Mouse (Mus musculus) CD4-positive, CD25-positive, alpha-beta regulatory T cell, adult 2 months (primary cell): ENCODE results near the gene Tbc1d10a.

Experiments used
- DNase-seq: peaks from one replicate; pipeline ENCODE4 v3.0.0-alpha.2; 2012; ENCODE audit warnings: low read depth, low spot score

Gene Tbc1d10a

DNA sequence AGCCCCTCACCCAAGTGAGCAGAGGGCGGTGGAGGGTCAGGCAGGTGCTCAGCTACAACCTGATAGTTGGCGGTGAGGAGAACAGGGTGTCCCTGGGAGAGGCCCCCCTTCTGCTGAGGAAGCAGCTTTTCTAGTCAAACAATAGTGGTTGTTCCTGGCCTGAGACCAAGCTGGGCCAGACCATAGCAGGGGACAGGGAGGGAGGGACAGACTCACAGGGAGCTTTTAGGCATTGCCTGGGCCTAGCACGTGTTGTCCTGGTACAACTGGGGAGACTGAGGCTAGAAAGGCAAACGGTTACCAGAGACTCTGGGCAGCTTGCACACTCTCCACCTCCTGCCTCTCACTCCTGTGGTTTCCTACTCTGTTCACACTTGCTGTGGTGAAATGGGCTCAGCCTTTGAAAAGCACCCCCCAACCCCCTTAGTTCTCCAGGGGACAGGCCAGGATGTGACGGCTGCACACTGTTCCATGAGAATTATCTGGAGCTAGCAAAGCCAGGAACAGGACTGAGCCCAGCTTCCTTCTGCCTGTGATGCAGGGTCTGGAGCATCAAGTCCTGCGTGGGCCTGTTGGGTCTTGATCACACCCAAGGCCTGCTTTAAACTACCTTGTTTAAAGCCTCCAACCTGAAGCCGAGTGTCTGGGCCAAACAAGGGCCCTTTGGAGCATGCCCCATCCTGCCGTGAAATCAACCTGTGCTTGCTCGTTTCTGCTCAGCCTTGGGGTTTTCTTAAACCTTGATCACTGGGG lies 29.8 kb downstream of the Tbc1d10a start:
- no peak for DNase-seq

DNA sequence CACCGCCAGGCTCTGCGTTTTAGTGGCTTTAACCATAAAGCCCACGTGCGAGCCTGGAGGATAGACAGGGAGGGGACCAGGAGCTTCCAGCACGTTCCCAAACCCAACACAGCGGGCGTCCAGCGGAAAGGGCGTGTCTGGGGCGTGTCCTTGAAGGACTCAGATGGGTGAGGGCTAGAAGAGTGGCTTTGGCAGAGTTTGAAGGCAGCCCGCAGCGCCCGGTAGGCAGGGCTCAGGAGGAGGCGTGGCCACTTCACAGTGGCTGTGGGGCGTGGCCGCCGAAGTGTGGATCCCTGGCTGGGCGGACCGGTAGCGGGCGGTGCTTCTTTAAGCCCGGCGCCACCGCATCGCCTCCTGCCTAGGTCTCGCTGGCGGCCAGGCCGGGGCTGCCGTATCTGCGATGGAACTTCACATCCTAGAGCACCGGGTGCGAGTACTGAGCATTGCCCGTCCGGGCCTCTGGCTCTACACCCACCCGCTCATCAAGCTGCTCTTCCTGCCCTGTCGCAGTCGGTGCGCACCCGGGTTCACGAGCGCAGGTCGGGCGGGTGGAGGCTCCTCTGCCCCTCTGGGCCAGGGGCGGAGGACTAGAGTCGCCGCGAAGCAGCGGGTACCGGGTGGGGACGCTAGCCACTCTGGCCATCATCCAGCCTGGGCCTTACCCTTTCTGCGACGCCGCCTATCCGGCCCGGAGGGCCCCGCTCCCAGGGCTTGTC lies 31.5 kb downstream of the Tbc1d10a start, which contains the start of gene Castor1:
TSS of gene Castor1 (plus strand) at position 312 of the 716 bp plus-strand sequence.
- peak; percentile 94 for DNase-seq

DNA sequence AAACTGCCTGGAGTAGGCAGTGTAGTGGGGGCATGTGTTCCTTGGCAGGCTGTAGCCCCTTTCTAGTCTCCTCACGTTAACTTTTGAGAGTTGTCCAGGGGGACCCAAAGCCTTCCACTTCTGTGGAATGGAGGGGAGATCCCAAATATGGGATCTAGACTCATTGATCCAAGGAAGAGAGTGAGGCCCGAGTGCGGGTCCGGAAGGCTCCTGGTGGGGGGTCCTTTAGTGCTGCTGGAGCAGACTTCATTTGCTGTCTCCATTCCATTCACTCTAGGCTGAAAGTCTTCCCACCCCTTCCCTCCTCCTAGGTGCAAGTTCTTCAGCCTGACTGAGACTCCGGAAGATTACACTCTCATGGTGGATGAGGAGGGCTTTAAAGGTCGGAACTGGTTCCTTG lies 32.0 kb downstream of the Tbc1d10a start:
- no peak for DNase-seq

DNA sequence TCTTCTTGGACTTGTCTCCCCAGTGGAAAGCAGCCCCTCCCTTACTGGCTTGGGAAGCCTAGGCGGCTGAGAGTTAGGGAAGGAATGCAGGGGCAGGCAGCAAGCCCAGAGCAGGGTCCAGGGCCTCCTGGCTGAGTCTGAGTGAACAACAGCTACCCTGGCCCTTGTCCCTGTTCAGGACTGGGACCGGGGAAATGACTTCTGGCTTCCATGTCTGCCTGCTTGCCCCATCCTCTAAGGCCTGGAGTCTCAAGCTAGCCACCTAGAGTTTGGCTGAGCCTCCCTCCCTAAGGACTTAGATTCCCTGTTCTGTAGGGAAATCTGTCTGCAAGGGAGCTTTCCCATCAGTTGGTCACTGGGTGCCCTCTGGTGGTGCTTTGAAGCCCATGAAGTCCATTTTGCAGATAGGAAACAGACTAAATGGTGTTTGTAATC lies 32.7 kb downstream of the Tbc1d10a start:
- peak; percentile 78 for DNase-seq

DNA sequence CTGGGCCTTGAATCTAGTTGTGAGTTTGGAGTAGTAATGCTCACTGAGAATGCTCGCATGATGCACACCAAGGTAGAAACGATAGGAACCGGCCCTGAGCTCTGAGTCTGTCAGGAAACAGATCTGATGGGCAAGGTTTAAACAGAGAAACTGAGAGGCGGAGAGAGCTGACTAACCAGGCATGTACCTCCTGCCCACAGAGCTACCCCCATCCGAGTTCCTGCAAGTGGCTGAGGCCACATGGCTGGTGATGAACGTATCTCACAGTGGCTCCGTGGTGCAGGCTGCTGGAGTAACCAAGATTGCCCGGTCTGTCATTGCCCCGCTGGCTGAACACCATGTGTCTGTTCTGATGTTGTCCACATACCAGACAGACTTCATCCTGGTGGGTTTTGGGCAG lies 33.3 kb downstream of the Tbc1d10a start:
- DNase-seq, result peak; percentile 33

DNA sequence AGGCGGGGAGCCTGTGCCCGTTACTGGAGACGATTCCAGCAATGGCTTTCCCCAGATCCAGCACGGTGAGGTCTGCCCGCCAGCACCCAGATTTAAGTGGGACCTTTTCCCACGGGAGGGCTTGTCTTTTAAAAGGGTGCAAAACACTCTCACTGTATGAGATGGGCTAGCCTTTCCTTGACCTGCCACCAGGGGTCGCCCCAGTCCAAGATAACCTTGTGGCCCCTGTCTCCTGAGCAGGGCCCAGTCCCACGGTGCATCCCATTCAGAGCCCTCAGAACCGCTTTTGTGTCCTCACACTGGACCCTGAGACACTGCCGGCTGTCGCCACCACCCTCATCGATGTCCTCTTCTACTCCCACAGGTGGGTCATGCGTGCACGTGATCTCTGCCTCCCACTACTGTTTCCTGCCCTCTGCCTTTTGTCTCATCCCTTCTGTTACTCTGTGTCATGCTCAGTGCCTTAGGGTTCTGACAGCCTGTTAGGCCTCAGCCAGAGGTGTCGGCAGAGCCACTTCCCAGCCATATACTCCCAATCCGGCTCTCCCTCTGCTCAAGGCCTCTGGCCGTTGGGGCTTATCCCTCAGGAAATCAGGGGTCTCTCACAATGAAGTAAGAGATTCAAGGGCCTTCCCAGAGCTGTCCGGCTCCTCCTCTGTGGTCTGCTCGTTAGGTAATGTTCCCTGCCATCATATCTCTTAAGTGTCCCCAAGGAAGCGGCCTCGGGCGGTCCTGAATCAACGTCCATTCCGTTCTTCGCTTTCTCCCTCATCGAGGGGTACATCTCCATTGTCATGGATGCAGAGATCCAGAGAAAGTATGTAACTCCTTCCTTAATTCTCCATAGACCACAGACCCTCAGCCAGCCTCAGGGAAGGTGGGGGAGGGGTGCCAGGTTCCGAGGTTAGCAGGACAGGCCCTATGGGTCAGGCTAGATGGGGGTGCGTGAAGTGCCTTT lies 34.1 kb downstream of the Tbc1d10a start:
- peak; percentile 92 for DNase-seq

DNA sequence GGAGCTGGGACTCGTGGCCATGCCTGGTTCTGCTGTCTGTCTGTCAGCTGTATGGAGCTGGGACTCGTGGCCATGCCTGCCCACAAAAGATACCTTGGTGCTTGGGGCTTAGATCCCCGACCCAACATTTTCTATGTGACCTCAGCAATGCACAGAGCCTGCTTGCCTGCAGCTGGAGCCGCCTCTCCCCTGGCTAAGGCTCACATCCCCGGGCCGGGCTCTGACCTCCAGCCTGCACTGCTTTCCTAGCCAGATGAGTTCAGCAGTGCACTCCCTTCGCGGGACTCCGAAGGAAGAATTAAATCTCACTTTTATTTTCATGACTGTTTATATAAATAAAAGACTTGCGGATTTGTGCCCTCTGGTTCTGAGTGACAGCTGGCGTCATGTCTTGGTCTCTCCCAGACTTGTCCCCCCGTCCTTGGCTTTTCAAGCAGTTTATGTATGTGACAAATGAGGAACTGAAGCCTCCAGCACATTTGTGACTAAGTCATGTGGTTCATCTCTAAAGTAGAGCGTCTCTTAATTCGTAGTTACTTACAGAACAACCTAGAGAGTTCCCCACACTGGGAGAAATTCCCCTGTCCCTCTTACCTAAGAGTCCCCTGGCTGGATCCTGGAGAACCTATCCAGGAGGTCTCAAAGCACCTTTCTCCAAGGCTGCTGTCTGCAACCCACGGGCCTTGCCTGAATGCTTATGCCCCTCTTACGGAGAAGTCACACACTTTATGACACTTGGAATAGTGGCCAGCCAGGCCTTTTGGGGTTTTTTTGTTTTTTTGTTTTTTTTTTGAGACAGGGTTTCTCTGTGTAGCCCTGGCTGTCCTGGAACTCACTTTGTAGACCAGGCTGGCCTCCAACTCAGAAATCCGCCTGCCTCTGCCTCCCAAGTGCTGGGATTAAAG lies 35.7 kb downstream of the Tbc1d10a start:
- DNase-seq, result no peak

DNA sequence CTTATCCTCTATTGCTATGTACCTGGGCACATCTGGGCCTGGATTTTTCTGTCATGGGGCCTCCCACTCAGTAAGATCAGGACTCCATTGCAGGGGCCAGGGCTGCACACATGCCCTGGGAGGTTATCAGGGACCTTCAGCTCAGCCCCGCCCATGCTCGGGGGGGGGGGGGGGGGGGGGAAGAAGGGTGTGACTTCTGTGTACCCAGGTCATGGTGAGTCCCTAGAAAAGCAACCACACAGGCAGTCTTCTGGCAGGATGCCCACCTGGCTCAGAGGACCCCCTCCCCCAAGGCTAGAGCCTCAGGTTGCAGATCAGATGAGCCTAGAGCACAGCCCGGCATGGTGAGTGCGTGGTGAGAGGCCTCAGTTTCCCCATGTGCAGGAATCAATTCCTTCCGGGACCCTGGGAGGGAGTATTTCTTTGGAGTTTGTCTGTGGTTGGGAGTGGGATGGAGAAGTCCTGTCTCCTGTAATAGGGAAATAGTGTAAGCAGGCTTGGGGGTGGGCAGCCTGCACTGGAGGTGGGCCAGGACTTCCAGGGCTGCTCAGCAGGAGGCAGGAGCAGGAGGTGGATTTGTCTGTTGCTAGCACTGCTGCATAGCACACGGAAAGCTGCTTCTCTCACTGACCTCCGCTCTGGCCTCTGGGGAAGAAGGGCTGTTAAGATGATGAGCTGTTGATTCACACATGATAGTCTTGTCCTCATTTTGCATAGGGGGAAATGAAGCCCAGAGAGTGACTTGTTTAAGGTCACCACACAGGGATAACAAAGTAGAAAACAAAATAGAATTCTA lies 37.0 kb downstream of the Tbc1d10a start:
- DNase-seq, result peak; percentile 66

DNA sequence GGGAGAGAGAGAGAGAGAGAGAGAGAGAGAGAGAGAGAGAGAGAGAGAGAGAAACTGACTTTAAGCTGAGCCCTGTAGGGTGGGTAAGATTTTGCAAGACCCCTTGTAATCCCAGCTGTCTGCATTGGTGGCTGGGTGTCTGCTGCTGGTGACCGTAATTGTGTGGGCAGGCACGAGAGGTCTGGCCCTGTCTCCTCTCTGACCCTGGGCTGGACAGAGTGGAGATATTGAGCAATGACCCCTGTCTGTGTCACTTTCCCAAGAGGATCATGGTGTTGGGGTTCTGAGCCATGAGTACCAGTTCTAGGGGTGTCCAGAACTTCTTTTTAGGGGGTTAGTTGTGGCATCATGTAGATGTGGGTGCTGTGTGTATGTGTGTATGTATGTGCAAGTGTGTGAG lies 37.6 kb downstream of the Tbc1d10a start:
- DNase-seq, result no peak

DNA sequence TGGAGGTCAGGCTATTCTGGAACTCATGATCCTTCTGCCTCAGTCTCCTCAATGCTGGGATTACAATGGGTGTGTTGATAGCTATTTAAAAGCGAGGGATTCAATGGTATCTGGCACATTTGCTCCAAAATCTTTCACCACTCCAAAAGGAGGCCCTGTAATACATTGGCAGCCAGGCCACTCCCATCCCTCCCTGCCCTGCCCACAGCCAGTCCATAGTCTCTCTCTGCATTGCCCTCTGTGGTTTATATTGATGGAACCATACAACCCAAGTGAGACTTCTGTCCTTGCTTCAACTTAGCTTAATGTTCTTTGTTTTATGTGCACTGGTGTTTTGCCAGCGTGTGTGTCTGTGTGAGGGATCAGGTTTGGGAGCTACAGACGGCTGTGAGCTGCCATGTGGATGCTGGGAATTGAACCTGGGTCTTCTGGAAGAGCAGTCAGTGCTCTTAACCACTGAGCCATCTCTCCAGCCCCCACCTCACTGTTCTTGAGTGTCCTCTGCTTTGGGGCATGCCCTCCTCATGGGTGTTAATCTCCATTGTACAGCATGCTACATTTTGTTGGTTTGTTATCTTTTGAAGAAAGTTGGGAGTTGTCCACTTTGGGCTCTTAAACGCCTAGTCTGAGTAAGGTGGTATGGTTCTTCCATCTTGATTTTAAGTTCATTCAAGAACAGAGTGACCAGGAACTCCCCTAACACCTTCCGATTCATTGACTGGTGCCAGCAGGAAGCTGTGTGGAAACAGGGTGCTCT lies 40.2 kb downstream of the Tbc1d10a start:
- DNase-seq, result no peak

DNA sequence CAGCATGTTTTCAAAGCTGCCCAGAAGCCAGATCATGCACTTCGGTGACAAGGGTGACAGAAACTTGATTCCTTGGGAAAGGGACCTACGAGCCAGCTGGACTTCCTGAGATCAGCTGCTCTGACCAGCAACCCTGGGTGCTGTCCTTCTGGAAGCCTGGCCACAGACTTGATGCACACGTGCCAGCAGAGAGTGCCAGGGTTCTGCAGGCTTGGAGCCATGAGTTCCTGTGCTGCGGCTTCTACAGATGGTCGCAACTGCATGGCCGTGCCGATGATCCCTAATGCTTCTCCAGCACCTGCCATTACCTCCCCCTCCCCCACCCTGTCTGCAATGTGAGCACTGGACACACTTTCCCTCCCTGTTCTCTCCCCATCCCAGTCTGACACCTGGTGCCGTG lies 41.9 kb downstream of the Tbc1d10a start:
- DNase-seq, result no peak

DNA sequence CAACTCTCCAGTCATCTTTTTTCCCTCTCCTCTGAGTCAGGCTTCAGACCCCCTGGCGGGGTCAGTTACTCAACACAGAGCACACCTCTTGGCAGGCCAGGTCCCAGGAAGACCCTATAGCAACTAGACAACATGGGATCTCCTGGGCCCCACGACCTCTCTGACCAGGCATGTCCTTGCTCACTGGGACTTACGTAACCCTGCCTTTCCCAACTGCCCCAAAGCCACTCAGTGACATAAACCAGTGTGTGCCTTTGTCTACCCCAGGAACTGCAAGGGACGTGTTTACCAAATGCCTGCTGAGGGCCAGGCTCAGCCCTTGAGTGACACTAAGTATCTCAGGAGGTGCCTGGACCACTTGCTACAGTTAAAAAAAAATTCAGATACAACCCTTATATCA lies 43.3 kb downstream of the Tbc1d10a start:
- no peak for DNase-seq

DNA sequence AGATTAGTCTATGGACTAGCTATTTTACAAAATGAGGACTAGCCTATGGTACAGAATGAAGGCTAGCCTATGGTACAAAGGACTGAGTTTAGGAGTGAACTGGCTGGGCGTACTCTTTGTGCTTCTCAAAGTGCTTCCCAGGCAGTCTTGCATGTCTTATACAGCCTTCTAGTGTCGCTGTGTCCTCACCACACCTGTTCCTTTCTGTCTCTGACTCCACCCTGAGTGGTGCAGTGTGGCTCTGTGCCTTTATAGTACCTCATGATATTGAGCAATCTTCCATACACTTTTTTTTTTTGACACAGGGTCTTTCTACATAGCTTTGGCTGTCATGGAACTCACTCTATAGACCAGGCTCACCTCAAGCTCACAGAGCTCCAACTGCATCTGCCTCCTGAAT lies 44.8 kb downstream of the Tbc1d10a start:
- no peak for DNase-seq

DNA sequence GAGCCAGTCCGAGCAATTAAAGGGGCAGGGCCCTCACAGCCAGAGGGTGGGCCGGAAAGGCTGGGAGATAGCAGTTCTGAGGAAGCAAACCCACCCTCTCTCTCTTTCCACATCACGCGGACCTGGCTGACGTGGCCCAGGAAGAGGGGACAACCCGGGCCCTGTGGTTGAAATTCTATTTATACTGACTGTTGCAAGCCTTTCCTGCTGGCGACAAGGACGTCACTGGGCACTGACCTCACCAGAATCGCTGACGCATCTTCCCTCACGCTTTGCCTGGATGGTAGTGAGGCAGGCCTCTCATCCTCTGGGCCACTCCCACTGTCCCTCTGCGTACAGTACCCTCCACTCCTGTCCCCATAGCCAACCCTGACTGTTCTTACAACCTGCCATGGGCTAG lies 46.1 kb downstream of the Tbc1d10a start:
- no peak for DNase-seq

DNA sequence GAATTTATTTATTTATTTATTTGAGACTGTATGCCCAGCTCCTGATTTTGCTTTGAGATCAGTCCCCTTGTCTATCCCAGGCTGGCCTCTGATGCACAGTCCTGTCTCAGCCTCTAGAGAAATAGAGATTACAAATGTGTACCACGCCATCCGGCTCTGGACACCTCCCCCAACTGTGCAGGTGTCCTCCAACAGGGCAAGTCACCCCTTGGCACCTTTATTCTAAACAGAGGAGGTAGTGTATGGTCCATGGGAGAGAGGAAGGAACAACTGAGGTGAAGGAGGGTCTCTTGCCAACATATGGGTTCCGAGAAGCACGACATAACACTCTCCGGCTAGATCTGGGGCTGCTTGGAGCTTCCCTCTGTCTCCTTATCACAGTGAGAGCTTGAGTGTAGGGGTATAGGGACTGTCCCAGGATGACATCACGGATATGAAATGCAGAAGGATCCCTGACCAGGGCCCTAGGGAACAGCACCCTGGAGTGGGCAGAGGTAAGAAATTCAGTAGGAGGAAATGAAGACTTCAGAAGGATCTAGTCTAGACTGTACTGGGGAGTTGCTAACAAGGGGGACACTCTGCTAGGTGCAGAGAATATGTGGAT lies 48.6 kb downstream of the Tbc1d10a start:
- no peak for DNase-seq

DNA sequence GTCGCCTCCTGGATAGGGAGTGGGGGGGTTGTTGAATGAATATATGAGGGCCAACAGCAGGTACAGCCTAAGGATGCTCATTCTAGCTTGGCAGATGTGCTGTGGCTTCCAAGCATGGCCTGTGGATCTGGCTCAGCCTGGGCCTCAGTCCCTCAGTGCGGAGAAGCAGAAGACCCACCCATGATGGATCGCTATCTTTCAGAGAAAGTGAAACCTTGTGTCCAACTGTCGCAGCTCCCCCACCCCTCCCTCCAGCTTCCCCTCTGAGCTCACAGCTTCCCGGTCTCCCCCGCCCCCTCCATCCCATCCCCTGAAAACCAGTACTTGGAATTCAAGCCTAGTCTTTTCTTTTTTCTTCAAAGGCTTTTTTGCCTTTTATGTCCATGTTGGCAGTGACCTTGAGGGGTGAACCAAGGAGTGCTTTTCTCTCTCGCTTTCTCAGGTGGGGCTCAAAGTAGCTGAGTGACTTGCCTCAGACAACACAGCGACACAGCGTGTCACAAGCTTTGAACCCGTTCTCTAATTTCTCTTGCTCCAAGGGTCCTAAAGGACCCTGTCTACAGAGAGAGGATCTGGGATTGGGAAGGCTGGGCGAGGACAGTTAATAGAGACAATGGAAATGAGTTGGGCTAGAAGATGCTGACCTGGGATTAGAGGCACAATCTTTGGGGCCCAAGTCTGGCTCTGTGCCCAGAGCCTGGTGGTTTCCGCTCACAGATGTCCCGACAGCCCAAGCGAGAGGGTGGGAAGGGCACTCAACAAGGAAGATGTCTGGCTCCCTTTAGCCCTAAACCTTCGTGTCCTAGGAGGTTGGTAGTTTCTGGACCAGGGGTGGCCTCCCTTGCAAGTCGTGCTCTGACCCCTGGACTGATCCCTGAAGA lies 49.3 kb downstream of the Tbc1d10a start, which contains the start of gene Osm:
TSS of gene Osm (plus strand) at position 756 of the 881 bp plus-strand sequence.
- peak; percentile 81 for DNase-seq

DNA sequence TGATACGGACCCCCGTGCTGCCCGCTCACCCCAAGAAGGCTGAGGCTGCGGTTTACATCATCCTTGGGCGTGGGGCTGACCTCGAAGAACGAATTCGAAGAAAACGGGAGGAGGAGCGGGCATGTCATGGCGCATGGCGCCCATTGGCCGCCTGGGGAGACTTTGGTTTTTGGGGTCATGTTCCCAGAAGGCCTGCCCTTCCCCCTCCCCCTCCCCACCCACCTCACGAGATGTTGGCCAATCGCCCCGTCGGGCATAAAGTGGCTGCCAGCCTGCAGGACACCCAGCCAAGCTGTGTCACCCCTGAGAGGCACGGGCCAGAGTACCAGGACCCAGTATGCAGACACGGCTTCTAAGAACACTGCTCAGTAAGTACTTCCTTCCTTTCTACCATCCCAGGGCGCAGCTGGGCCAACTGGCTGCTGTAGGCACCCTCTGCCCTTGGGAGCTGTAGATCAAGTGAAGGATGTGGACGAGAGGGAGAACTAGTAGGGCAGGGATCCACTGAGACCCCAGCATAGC lies 50.0 kb downstream of the Tbc1d10a start:
- DNase-seq, result peak; percentile 59
